Mouse (Mus musculus) C2C12 (cell line): ENCODE results near the gene Gm43638.
"Not testable (repeated sequence)": the region's sequence is repeated elsewhere in the genome, so short reads cannot be mapped to it uniquely, and the experiment has no call there.

Experiments used
- CTCF ChIP-seq: IDR thresholded peaks from one replicate; pipeline ENCODE4 v1.5.1; 2011; ENCODE audit not compliant: control insufficient read depth, insufficient read depth, insufficient read length
- MYOD1 ChIP-seq: IDR thresholded peaks from one replicate; pipeline ENCODE4 v1.6.1; 2011; ENCODE audit warnings: low read depth; ENCODE audit not compliant: control insufficient read depth, insufficient read length
- MYOG ChIP-seq: IDR thresholded peaks from one replicate; pipeline ENCODE4 v1.6.1; 2011; ENCODE audit not compliant: control insufficient read depth, insufficient read length; ENCODE audit errors: extremely low read depth

GRCm38 (mm10) chr5:87486706-87487105, at the start of gene Gm43638:
- TF ChIP-seq MYOG, CTCF, MYOD1: not testable (repeated sequence)
